Mouse (Mus musculus) embryonic facial prominence, embryonic 15.5 days (tissue): ENCODE data around the gene Rrp1. TPM values are rescaled to one million over a fixed set of nuclear protein-coding genes. Genes with fewer than 3 reads are reported as not detected.

ENCODE experiments used
- ATAC-seq: fragments of 200-750 bp; cut with Nextera tagmentation; 2 replicates; pipeline ENCODE4 v1.8.0; 2017; ENCODE audit warnings: low read depth, moderate TSS enrichment; ENCODE audit not compliant: insufficient number of reproducible peaks, low FRiP score, low TSS enrichment
- H3K27ac ChIP-seq: fragments of 300-500 bp; sonication (generic); replicated peaks from 2 replicates; pipeline ENCODE4 v1.5.1; 2015; ENCODE audit warnings: mild to moderate bottlenecking, inconsistent platforms
- H3K27me3 ChIP-seq: fragments of 300-500 bp; sonication (generic); 2 replicates; pipeline ENCODE4 v1.6.1; 2015; ENCODE audit warnings: inconsistent platforms
- H3K36me3 ChIP-seq: fragments of 300-500 bp; sonication (generic); 2 replicates; pipeline ENCODE4 v1.6.1; 2015; ENCODE audit warnings: mild to moderate bottlenecking, inconsistent platforms
- H3K4me1 ChIP-seq: fragments of 300-500 bp; sonication (generic); 2 replicates; pipeline ENCODE4 v1.6.1; 2015; ENCODE audit warnings: inconsistent platforms
- H3K4me2 ChIP-seq: fragments of 300-500 bp; sonication (generic); replicated peaks from 2 replicates; pipeline ENCODE4 v1.6.1; 2015; ENCODE audit warnings: mild to moderate bottlenecking, inconsistent platforms
- H3K4me3 ChIP-seq: fragments of 300-500 bp; sonication (generic); replicated peaks from 2 replicates; pipeline ENCODE4 v1.5.1; 2015; ENCODE audit warnings: mild to moderate bottlenecking, inconsistent platforms
- H3K9ac ChIP-seq: fragments of 300-500 bp; sonication (generic); 2 replicates; pipeline ENCODE4 v1.6.1; 2015; ENCODE audit warnings: inconsistent platforms
- H3K9me3 ChIP-seq: fragments of 300-500 bp; sonication (generic); replicated peaks from 2 replicates; pipeline ENCODE4 v1.6.1; 2016; ENCODE audit warnings: inconsistent platforms
- WGBS: fragments of 180-500 bp; shearing (Covaris S2); methylation state at CpG from one replicate; pipeline ENCODE4 v1.1.7; 2015; 5-methylcytosine and 5-hydroxymethylcytosine counted together
- polyA plus RNA-seq: library from polyadenylated mRNA; unstranded; fragments of >200 nt; fragmentation: Nextera tagmentation; extraction: Ambion mirVana; gene quantifications from 2 replicates; pipeline ENCODE4 v1.2.1, GENCODE M21; 2015

Gene Rrp1
- polyA plus RNA-seq, 1 experiment from 2014 or later, result 298 TPM

GRCm38 (mm10) chr10:78441606-78442005 lies 28.8 kb upstream of the Rrp1 start:
- peaks cover 17% of the 10 kb centered on the region for H3K36me3 ChIP-seq

DNA sequence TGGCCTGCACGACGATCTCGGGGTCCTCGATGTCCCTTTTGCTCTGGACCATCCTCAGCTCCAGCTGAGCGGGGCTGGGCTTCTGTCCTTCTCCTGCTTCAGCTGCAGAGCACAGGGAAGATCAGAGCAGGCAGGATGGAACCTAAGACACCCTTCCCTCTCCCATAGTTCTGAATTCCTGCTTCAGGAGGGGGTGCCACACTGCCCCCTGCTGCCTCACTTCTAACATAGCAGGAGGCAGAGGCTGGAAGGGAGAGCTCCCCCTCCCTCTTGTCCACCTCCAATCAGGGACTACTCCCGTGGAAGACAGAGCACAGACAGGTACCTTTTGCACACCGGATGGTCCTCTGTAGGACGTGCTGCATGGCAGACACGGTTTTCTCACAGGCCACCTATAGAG lies 28.0 kb upstream of the Rrp1 start:
- Histone ChIP-seq H3K36me3 (peaks cover 17% of the 10 kb centered on the region), H3K27me3 (no peaks in the 10 kb centered on the region), H3K27ac (no peak overlapping the region), H3K9ac (no peak overlapping the region), H3K4me2 (no peak overlapping the region), H3K9me3 (no peaks in the 10 kb centered on the region), H3K4me1 (no peaks in the 10 kb centered on the region), H3K4me3 (no peak overlapping the region)
- 69% methylated on average over 9 of the region's 9 CpGs for WGBS
- ATAC-seq, result no peak

More at GRCm38 (mm10) chr10:78441606-78442005, 28.8 kb upstream of the Rrp1 start:
- Histone ChIP-seq H3K4me3 (no peak overlapping the region), H3K9me3 (no peaks in the 10 kb centered on the region), H3K4me1 (no peaks in the 10 kb centered on the region), H3K27ac (no peak overlapping the region), H3K27me3 (no peaks in the 10 kb centered on the region), H3K9ac (no peak overlapping the region), H3K4me2 (no peak overlapping the region)
- ATAC-seq, result no peak
- WGBS, result 72% methylated on average over 5 of the region's 5 CpGs

GRCm38 (mm10) chr10:78439990-78440389 lies 27.1 kb upstream of the Rrp1 start:
- Histone ChIP-seq H3K27me3 (no peaks in the 10 kb centered on the region), H3K4me2 (no peak overlapping the region), H3K9ac (no peak overlapping the region), H3K4me1 (no peaks in the 10 kb centered on the region), H3K4me3 (no peak overlapping the region), H3K27ac (no peak overlapping the region), H3K36me3 (peaks cover 17% of the 10 kb centered on the region), H3K9me3 (no peaks in the 10 kb centered on the region)
- ATAC-seq, result no peak
- WGBS, result 75% methylated on average over 7 of the region's 7 CpGs

- H3K27ac ChIP-seq, result no peak overlapping the region
- H3K4me1 ChIP-seq, result no peaks in the 10 kb centered on the region
- H3K9ac ChIP-seq, result no peak overlapping the region
- H3K4me2 ChIP-seq, result no peak overlapping the region
- WGBS, result 61% methylated on average over 5 of the region's 5 CpGs
- H3K27me3 ChIP-seq, result no peaks in the 10 kb centered on the region
- ATAC-seq, result no peak
- no peaks in the 10 kb centered on the region for H3K9me3 ChIP-seq
- peaks cover 17% of the 10 kb centered on the region; the same call in 1 of the 2 replicates for H3K36me3 ChIP-seq
- H3K4me3 ChIP-seq, result no peak overlapping the region
Measured at GRCm38 (mm10) chr10:78439550-78439949, 26.7 kb upstream of the Rrp1 start.

GRCm38 (mm10) chr10:78438094-78438493 lies 25.3 kb upstream of the Rrp1 start:
- Histone ChIP-seq H3K9ac (no peak overlapping the region), H3K9me3 (no peaks in the 10 kb centered on the region), H3K27ac (no peak overlapping the region), H3K4me3 (no peak overlapping the region), H3K4me1 (no peaks in the 10 kb centered on the region), H3K4me2 (no peak overlapping the region), H3K36me3 (peaks cover 12% of the 10 kb centered on the region; the same call in 1 of the 2 replicates), H3K27me3 (no peaks in the 10 kb centered on the region)
- 7% methylated on average over 5 of the region's 5 CpGs for WGBS
- no peak for ATAC-seq

GRCm38 (mm10) chr10:78432853-78433252 lies 20.0 kb upstream of the Rrp1 start:
- Histone ChIP-seq H3K4me3 (no peak overlapping the region), H3K9me3 (no peaks in the 10 kb centered on the region), H3K4me1 (no peaks in the 10 kb centered on the region), H3K9ac (no peak overlapping the region), H3K27ac (no peak overlapping the region), H3K4me2 (no peak overlapping the region), H3K27me3 (no peaks in the 10 kb centered on the region), H3K36me3 (peaks cover 9% of the 10 kb centered on the region)
- ATAC-seq, result no peak
- 60% methylated on average over 3 of the region's 3 CpGs for WGBS

- Histone ChIP-seq H3K36me3 (peaks cover 19% of the 10 kb centered on the region), H3K9me3 (no peaks in the 10 kb centered on the region), H3K27me3 (no peaks in the 10 kb centered on the region), H3K4me2 (no peak overlapping the region), H3K4me1 (peaks cover 17% of the 10 kb centered on the region), H3K9ac (no peak overlapping the region), H3K4me3 (no peak overlapping the region), H3K27ac (no peak overlapping the region)
- 85% methylated on average over 2 of the region's 2 CpGs for WGBS
- no peak for ATAC-seq
Measured at GRCm38 (mm10) chr10:78429776-78430175, 16.9 kb upstream of the Rrp1 start.

GRCm38 (mm10) chr10:78429180-78429579 lies 16.3 kb upstream of the Rrp1 start:
- Histone ChIP-seq H3K4me2 (no peak overlapping the region), H3K4me1 (peaks cover 17% of the 10 kb centered on the region), H3K27ac (no peak overlapping the region), H3K9ac (no peak overlapping the region), H3K27me3 (no peaks in the 10 kb centered on the region), H3K9me3 (no peaks in the 10 kb centered on the region), H3K36me3 (peaks cover 19% of the 10 kb centered on the region), H3K4me3 (no peak overlapping the region)
- WGBS, result 74% methylated on average over 5 of the region's 5 CpGs
- no peak for ATAC-seq

DNA sequence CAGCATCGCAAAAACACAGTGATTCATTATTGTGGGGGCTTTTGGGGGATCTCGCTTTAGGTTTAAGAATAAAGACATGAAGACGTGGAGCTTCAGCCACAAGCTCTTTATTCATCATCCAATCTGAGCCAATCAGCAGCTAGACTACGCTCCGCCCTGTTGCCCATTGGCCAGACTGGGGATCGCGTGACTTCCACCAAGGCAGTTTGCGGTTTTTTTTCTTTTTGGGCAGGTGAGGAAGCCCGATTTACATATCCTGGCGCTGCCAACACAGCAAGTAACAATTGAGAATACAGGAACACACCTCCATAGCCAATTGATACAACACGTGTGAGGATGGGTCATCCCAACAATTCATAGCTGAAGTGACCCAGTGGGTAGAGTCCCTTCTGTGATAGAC lies 15.2 kb upstream of the Rrp1 start:
- H3K4me3 ChIP-seq, result no peak overlapping the region
- 93% methylated on average over 11 of the region's 11 CpGs for WGBS
- H3K4me1 ChIP-seq, result peaks cover 17% of the 10 kb centered on the region
- no peak overlapping the region for H3K9ac ChIP-seq
- H3K27ac ChIP-seq, result no peak overlapping the region
- peaks cover 19% of the 10 kb centered on the region for H3K36me3 ChIP-seq
- H3K4me2 ChIP-seq, result no peak overlapping the region
- no peaks in the 10 kb centered on the region for H3K9me3 ChIP-seq
- ATAC-seq, result no peak
- H3K27me3 ChIP-seq, result no peaks in the 10 kb centered on the region

DNA sequence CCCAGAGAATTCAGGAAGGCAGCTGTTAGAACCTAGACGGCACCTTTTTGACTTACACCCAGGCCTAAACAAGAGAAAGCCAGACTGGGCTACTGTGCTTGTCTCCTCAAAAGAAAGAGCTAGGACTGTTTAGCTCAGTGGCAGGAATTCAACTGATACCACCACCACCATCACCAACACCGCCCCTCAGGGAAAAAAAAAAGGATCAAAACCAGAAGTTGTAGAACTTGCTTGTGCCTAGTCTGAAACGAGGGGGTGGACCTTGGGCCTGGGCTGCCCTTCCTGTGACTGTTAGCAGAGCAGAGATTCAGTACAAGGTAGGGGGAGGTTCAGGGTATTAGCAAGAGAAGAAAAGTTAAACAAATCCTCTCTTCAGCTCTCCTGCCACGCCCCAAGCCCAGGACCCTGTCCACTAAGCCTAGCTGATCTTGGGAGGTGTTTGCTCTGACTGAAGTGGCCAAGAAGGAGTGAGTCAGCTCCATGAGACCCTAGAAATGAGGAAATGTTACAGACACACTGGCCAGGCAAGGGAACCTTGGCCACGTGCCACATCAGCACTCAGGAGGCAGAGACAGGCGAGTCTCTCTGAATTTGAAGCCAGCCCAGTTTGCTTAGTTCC lies 13.4 kb upstream of the Rrp1 start:
- no peak for ATAC-seq
- Histone ChIP-seq H3K9me3 (no peaks in the 10 kb centered on the region), H3K36me3 (peaks cover 19% of the 10 kb centered on the region), H3K4me1 (peaks cover 17% of the 10 kb centered on the region), H3K9ac (peak overlapping the region; percentile 64), H3K4me2 (peak overlapping the region; percentile 73), H3K27me3 (no peaks in the 10 kb centered on the region), H3K27ac (peak overlapping the region; percentile 72), H3K4me3 (peak overlapping the region; percentile 71)
- 36% methylated on average over 6 of the region's 6 CpGs for WGBS

DNA sequence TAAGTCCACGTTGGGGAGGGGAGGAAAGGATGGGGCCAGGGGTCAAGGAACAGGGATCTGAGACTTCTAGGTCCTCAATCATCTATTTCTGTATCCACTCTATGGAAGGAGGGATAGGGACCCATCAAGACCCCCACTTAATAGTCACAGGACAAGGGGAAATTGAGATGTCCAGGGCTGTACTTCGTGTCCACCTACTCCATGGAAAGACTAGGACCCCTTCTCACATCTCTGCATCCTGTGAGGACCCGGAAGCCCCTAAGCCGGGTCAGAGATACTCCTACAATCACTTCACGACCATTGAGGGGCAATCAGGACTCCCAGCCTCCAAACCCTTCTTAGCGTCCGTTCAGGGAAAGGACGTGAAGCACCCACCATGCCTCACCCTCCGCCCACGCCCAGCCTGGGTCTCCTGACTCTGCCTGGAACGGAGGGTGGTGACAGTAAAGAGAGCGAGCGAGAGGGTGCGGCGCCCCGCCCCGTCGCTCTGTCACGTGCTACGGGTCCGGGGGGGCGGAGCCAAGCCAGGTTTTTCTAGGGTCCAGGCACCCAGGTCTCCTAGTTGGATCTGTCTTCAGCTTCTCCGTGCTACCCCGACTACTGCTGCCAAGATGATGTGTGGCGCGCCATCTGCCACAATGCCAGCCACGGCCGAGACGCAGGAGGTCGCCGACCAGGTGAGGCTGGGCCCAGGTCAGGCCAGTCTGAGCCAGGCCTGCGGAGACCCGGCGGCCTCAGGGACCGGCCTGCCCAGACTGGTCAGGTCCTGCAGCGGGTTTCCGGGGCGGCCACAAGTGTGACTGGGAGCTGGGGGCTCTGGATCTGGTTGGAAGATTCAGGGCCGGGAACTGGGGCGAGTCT lies 12.6 kb upstream of the Rrp1 start, which contains the start of gene Cstb:
Cstb (plus strand) TSS at position 489 of the 861 bp plus-strand sequence.
- Histone ChIP-seq H3K27me3 (no peaks in the 10 kb centered on the region), H3K4me3 (peak within 1 kb of the TSS; percentile 71), H3K4me2 (peak within 1 kb of the TSS; percentile 73), H3K36me3 (peaks cover 19% of the 10 kb centered on the region), H3K9ac (peak within 1 kb of the TSS; percentile 64), H3K9me3 (no peaks in the 10 kb centered on the region), H3K27ac (peak within 1 kb of the TSS; percentile 72), H3K4me1 (peaks cover 17% of the 10 kb centered on the region)
- ATAC-seq, result peak; percentile 88
- under 1% methylated on average over 40 of the region's 40 CpGs for WGBS
